Mouse (Mus musculus) small intestine, adult 2 months (tissue): Measurements from ENCODE around the gene Foxn3.

Experiments
- CTCF ChIP-seq: fragments of 200-500 bp; IDR thresholded peaks from 2 replicates; pipeline ENCODE4 v1.5.1; 2012; ENCODE audit warnings: low read depth, mild to moderate bottlenecking, control low read depth, inconsistent platforms, low read length, moderate library complexity, mixed read lengths; ENCODE audit not compliant: insufficient replicate concordance, insufficient read length; ENCODE audit errors: extremely low read depth
- POLR2A ChIP-seq: fragments of 200-500 bp; IDR thresholded peaks from 2 replicates; pipeline ENCODE4 v1.6.1; 2012; ENCODE audit warnings: low read depth, mild to moderate bottlenecking, control low read depth, inconsistent platforms, low read length, moderate library complexity

DNA sequence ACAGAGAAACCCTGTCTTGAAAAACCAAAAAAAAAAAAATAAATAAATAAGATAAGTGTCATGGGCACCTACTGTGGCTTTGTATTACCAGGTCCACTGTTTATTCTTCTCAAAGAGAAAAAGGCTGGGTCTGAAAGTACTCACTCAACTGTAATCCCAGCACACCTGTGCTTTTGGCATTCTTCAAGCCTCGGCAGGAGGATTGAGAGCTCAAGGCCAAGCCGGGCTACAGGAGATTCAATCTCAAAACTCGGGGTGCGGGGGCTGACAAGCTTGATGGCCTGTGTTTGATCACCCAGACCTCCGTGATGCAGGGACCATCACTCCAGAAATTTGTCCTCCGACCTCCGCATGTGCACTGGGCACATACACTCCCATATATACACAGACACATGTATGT, 174.1 kb downstream of the Foxn3 start:
- TF ChIP-seq CTCF (no peak), POLR2A (no peak)
